Mouse (Mus musculus): ENCODE measurements at regions not wholly inside any gene's neighbourhood (a gene's known extent, or its start where the extent isn't known, plus 50 kb on each side); places are given as distances from the start of the nearest gene placed in this dataset.

GRCm38 (mm10) chr1:76835028-76835683 is 679.7 kb downstream of the Epha4 start:
- Histone ChIP-seq H3K36me3 (replicated peaks) (no peaks in the 10 kb centered on the region), H3K27ac (no peak overlapping the region), H3K27me3 (ENCODE audit: poor library complexity, severe bottlenecking) (no peaks in the 10 kb centered on the region), H3K9me3 (no peaks in the 10 kb centered on the region), H3K4me3 (no peak overlapping the region), H3K4me1 (no peaks in the 10 kb centered on the region)
- WGBS: 84% methylated on average over 6 of the region's 6 CpGs
- DNase-seq (ENCODE audit: extremely low spot score, low spot score): no peak

GRCm38 (mm10) chr1:76849346-76849745 is 665.5 kb downstream of the Epha4 start:
- no peak for DNase-seq (ENCODE audit: extremely low spot score, low spot score)
- no peak overlapping the region for H3K4me3 ChIP-seq
- WGBS: 25% methylated on average over 3 of the region's 3 CpGs
- H3K9me3 ChIP-seq: no peaks in the 10 kb centered on the region
- no peaks in the 10 kb centered on the region for H3K36me3 ChIP-seq (replicated peaks)
- peaks cover 4% of the 10 kb centered on the region for H3K4me1 ChIP-seq
- no peaks in the 10 kb centered on the region for H3K27me3 ChIP-seq (ENCODE audit: poor library complexity, severe bottlenecking)
- H3K27ac ChIP-seq: no peak overlapping the region

GRCm38 (mm10) chr1:76866304-76866968 is 648.5 kb downstream of the Epha4 start:
- DNase-seq (ENCODE audit: extremely low spot score, low spot score): peak; percentile 16
- Histone ChIP-seq H3K4me3 (no peak overlapping the region), H3K9me3 (no peaks in the 10 kb centered on the region), H3K36me3 (replicated peaks) (no peaks in the 10 kb centered on the region), H3K4me1 (peaks cover 7% of the 10 kb centered on the region; the same call in 1 of the 2 replicates), H3K27me3 (ENCODE audit: poor library complexity, severe bottlenecking) (no peaks in the 10 kb centered on the region), H3K27ac (peak overlapping the region; percentile 48; the same call in 1 of the 2 replicates)
- 75% methylated on average over 15 of the region's 15 CpGs for WGBS

DNA sequence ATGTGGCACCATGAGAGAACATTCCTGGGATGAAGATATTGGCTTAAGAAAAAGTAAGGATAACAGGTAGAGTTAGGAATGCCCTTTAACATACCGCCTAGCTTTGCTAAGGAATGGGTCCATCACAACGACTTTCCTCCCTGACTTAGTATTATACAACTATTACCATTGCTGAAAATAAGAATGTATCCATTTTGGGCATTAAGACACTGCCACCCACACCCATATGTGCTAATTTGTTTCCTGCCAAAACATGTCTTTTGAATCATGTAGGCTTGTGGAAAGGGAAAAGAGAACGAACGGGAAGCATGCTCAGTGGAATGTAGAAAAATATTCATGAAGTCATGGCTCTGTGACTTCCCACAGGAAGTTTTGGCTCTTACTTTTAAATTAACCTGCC is 641.7 kb downstream of the Epha4 start:
- Histone ChIP-seq H3K4me3 (no peak overlapping the region), H3K36me3 (replicated peaks) (no peaks in the 10 kb centered on the region), H3K27ac (no peak overlapping the region), H3K9me3 (no peaks in the 10 kb centered on the region), H3K4me1 (no peaks in the 10 kb centered on the region), H3K27me3 (ENCODE audit: poor library complexity, severe bottlenecking) (no peaks in the 10 kb centered on the region)
- 92% methylated on average over 4 of the region's 4 CpGs for WGBS
- DNase-seq (ENCODE audit: extremely low spot score, low spot score): no peak

GRCm38 (mm10) chr1:76880111-76880782 is 634.6 kb downstream of the Epha4 start:
- Histone ChIP-seq H3K4me1 (no peaks in the 10 kb centered on the region), H3K27me3 (ENCODE audit: poor library complexity, severe bottlenecking) (no peaks in the 10 kb centered on the region), H3K4me3 (no peak overlapping the region), H3K36me3 (replicated peaks) (no peaks in the 10 kb centered on the region), H3K9me3 (no peaks in the 10 kb centered on the region), H3K27ac (no peak overlapping the region; the same call in 1 of the 2 replicates)
- peak; percentile 15 for DNase-seq (ENCODE audit: extremely low spot score, low spot score)
- 61% methylated on average over 6 of the region's 6 CpGs for WGBS

DNA sequence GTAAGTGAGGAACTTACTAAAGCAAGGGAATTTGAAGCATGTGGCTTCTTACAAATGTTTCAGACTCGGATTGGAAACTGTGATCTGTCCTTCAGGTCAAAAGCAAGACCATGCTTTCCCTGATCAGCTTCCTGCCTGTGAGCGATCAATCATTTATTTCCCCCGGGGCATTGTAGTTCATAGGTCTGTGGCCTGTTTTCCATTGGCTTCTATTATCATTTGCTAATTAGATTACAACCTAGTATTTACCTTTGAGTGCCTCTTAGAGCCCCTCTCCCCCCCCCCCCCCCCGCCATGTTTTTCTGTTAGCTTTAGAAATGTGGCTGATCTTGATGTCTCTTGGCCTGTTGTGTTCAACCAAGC is 634.1 kb downstream of the Epha4 start:
- Histone ChIP-seq H3K27me3 (ENCODE audit: poor library complexity, severe bottlenecking) (no peaks in the 10 kb centered on the region), H3K36me3 (replicated peaks) (no peaks in the 10 kb centered on the region), H3K27ac (no peak overlapping the region), H3K9me3 (no peaks in the 10 kb centered on the region), H3K4me1 (no peaks in the 10 kb centered on the region), H3K4me3 (no peak overlapping the region)
- peak; percentile 14 for DNase-seq (ENCODE audit: extremely low spot score, low spot score)
- WGBS: 45% methylated on average over 4 of the region's 4 CpGs

DNA sequence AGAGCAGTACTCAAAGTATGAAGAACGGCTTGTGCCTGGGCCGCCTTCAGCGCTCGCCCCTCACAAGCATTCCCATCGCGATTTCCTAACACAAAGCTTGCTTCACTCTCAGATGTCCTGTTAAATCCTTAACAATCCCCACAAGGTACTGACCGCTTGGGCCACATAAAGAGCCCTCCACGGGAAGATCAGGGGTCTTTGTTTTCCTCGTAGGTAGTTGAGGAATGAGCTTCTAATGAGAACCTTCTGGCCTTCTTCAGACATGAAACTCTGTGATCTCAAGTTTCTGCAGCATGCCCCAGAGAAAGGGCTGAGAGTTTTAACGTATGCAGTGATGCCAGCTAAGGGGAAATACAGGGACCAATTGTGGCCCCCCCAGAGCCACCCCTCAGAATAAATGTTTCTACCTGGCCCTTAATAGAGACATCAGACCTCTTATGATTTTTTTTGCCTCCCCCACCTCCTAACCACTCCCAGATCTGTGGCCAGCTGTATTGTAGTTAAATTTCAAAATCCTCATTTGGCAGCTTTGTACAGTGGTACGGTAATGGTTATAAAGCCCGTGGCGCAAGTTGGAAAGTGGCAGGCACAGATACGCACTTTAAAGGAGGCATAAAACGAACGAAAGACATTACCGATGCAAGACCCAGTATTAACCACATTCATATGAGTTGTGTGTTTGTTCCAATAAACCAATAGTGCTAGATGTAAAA is 618.6 kb downstream of the Epha4 start:
- 0 out of 2 replicates have a peak, but pooled peaks cover 4% of the 10 kb centered on the region for H3K27me3 ChIP-seq (ENCODE audit: poor library complexity, severe bottlenecking)
- H3K27ac ChIP-seq: peak overlapping the region; percentile 75
- H3K36me3 ChIP-seq (replicated peaks): no peaks in the 10 kb centered on the region
- peaks cover 27% of the 10 kb centered on the region for H3K4me1 ChIP-seq
- DNase-seq (ENCODE audit: extremely low spot score, low spot score): no peak
- H3K9me3 ChIP-seq: no peaks in the 10 kb centered on the region
- WGBS: 46% methylated on average over 17 of the region's 17 CpGs
- H3K4me3 ChIP-seq: no peak overlapping the region

- 33% methylated on average over 4 of the region's 7 CpGs for WGBS
- H3K4me1 ChIP-seq: peaks cover 27% of the 10 kb centered on the region
- H3K4me3 ChIP-seq: no peak overlapping the region
- 0 out of 2 replicates have a peak, but pooled peaks cover 4% of the 10 kb centered on the region for H3K27me3 ChIP-seq (ENCODE audit: poor library complexity, severe bottlenecking)
- DNase-seq (ENCODE audit: extremely low spot score, low spot score): no peak
- H3K36me3 ChIP-seq (replicated peaks): no peaks in the 10 kb centered on the region
- 0 out of 2 replicates have a peak overlapping the region, but pooled peaks have one; percentile 48 for H3K27ac ChIP-seq
- no peaks in the 10 kb centered on the region for H3K9me3 ChIP-seq
Observed at GRCm38 (mm10) chr1:76897431-76897830, 617.5 kb downstream of the Epha4 start.

GRCm38 (mm10) chr1:76911472-76911871 is 603.4 kb downstream of the Epha4 start:
- no peaks in the 10 kb centered on the region for H3K36me3 ChIP-seq (replicated peaks)
- H3K4me1 ChIP-seq: no peaks in the 10 kb centered on the region
- H3K27me3 ChIP-seq (ENCODE audit: poor library complexity, severe bottlenecking): no peaks in the 10 kb centered on the region
- no peak for DNase-seq (ENCODE audit: extremely low spot score, low spot score)
- H3K4me3 ChIP-seq: no peak overlapping the region
- WGBS: 92% methylated on average over 3 of the region's 3 CpGs
- no peak overlapping the region for H3K27ac ChIP-seq
- H3K9me3 ChIP-seq: no peaks in the 10 kb centered on the region

- WGBS: 71% methylated on average over 2 of the region's 2 CpGs
- H3K27me3 ChIP-seq (ENCODE audit: poor library complexity, severe bottlenecking): no peaks in the 10 kb centered on the region
- no peaks in the 10 kb centered on the region for H3K36me3 ChIP-seq (replicated peaks)
- peaks cover under 1% of the 10 kb centered on the region; the same call in 1 of the 2 replicates for H3K4me1 ChIP-seq
- no peak for DNase-seq (ENCODE audit: extremely low spot score, low spot score)
- no peaks in the 10 kb centered on the region for H3K9me3 ChIP-seq
- no peak overlapping the region for H3K27ac ChIP-seq
- no peak overlapping the region for H3K4me3 ChIP-seq
Observed at GRCm38 (mm10) chr1:76919541-76919940, 595.3 kb downstream of the Epha4 start.

DNA sequence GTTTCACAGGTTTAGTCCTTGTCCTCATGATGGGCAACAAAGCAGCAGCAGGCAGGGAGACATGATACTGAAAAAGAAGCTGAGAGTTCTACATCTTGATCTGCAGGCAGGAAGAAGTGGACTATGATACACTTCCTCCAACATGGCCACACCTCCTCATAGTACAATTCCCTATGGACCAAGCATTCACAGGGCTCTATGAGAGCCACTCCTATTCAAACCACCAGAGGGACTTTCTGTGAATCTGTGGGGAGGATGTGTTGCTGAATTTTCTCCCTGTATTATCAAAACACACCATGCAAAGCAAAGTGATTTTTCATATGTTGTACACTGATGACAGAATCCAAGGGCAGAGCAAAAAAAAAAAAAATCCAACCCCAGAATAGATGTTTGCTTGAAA is 594.3 kb downstream of the Epha4 start:
- no peaks in the 10 kb centered on the region for H3K36me3 ChIP-seq (replicated peaks)
- H3K4me1 ChIP-seq: peaks cover 7% of the 10 kb centered on the region; the same call in 1 of the 2 replicates
- no peak overlapping the region for H3K27ac ChIP-seq
- no peak overlapping the region for H3K4me3 ChIP-seq
- H3K9me3 ChIP-seq: no peaks in the 10 kb centered on the region
- no peaks in the 10 kb centered on the region for H3K27me3 ChIP-seq (ENCODE audit: poor library complexity, severe bottlenecking)
- no peak for DNase-seq (ENCODE audit: extremely low spot score, low spot score)

- Histone ChIP-seq H3K27ac (no peak overlapping the region), H3K27me3 (ENCODE audit: poor library complexity, severe bottlenecking) (no peaks in the 10 kb centered on the region), H3K36me3 (replicated peaks) (no peaks in the 10 kb centered on the region), H3K9me3 (no peaks in the 10 kb centered on the region), H3K4me1 (peaks cover 7% of the 10 kb centered on the region; the same call in 1 of the 2 replicates), H3K4me3 (no peak overlapping the region)
- 95% methylated on average over 5 of the region's 5 CpGs for WGBS
- no peak for DNase-seq (ENCODE audit: extremely low spot score, low spot score)
Observed at GRCm38 (mm10) chr1:76927041-76927440, 587.8 kb downstream of the Epha4 start.

Measured in forebrain, embryonic 10.5 days (tissue).